Mouse (Mus musculus) hindbrain, embryonic 13.5 days (tissue): ENCODE results near the gene Esp22. TPM values are rescaled to one million over a fixed set of nuclear protein-coding genes. Genes with fewer than 3 reads are reported as not detected.
"Not testable (repeated sequence)": the region's sequence is repeated elsewhere in the genome, so short reads cannot be mapped to it uniquely, and the experiment has no call there.

ENCODE experiments used
- ATAC-seq: fragments of 200-750 bp; cut with Nextera tagmentation; 2 replicates; pipeline ENCODE4 v1.8.0; 2017; ENCODE audit warnings: moderate TSS enrichment; ENCODE audit not compliant: low FRiP score
- H3K27ac ChIP-seq: fragments of 300-500 bp; sonication (generic); 2 replicates; pipeline ENCODE4 v1.5.1; 2015; ENCODE audit warnings: inconsistent platforms, mild to moderate bottlenecking, moderate library complexity
- H3K27me3 ChIP-seq: fragments of 300-500 bp; sonication (generic); 2 replicates; pipeline ENCODE4 v1.6.1; 2015; ENCODE audit warnings: mild to moderate bottlenecking, inconsistent platforms
- H3K36me3 ChIP-seq: fragments of 300-500 bp; sonication (generic); 2 replicates; pipeline ENCODE4 v1.6.1; 2015; ENCODE audit warnings: mild to moderate bottlenecking, inconsistent platforms
- H3K4me1 ChIP-seq: fragments of 300-500 bp; sonication (generic); replicated peaks from 2 replicates; pipeline ENCODE4 v1.6.1; 2015; ENCODE audit warnings: inconsistent platforms
- H3K4me2 ChIP-seq: fragments of 300-500 bp; sonication (generic); 2 replicates; pipeline ENCODE4 v1.6.1; 2015; ENCODE audit warnings: inconsistent platforms, mild to moderate bottlenecking, moderate library complexity
- H3K4me3 ChIP-seq: fragments of 300-500 bp; sonication (generic); 2 replicates; pipeline ENCODE4 v1.5.1; 2015; ENCODE audit warnings: mild to moderate bottlenecking, inconsistent platforms
- H3K9ac ChIP-seq: fragments of 300-500 bp; sonication (generic); 2 replicates; pipeline ENCODE4 v1.6.1; 2015; ENCODE audit warnings: mild to moderate bottlenecking, inconsistent platforms
- H3K9me3 ChIP-seq: fragments of 300-500 bp; sonication (generic); 2 replicates; pipeline ENCODE4 v1.6.1; 2016; ENCODE audit warnings: inconsistent platforms
- WGBS: fragments of 180-500 bp; shearing (Covaris S2); methylation state at CpG from one replicate; pipeline ENCODE4 v1.1.7; 2015; 5-methylcytosine and 5-hydroxymethylcytosine counted together
- polyA plus RNA-seq: library from polyadenylated mRNA; unstranded; fragments of >200 nt; fragmentation: Nextera tagmentation; extraction: Ambion mirVana; gene quantifications from 2 replicates; pipeline ENCODE4 v1.2.1, GENCODE M21; 2015

The Esp22 gene
- not detected in 2 replicates for polyA plus RNA-seq

DNA sequence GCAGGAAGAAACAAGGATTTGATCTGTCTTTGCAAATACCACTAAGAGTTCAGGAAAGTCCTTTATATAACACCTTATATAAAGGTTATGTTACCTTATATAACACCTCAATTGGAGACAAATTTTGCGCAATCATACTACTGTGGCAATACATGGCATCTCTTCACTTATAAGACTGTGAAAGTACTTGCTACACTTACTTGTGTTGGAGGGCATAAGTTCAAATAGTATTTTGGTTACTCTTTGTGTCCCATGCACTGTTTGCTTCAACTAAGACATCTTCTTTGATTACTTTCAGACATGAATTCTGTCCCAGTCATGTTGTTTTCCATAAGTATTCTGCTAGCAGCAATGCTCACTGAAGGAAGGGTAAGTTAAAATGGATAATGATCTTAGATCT lies at the start of gene Esp22:
Gene Esp22, plus strand, starts transcription at position 301 of the 400 bp plus-strand sequence.
- Histone ChIP-seq H3K9me3 (peaks cover 19% of the 10 kb centered on the region; the same call in 1 of the 2 replicates), H3K9ac (no peak within 1 kb of the TSS)

DNA sequence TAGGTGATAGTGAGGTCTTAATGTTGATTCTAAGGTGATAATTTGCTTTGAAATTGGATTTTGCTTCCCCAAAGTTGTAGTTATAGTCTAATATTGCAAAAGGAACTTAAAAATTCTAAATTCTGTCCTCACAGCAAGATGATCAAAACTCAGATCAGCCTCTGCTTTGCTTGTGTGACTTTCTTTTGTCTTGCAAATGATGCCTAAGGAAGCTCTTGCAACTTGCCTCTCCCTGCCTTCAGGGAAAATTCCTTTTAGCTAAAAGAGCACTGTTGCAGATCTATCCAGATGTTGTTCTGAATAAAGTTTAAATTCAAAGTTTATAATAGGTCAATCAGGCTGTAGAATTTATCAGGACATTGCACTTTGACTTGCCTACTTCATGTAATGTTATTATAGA lies 31.5 kb upstream of the Esp22 start:
- no peak overlapping the region for H3K27ac ChIP-seq
- no peaks in the 10 kb centered on the region for H3K36me3 ChIP-seq
- H3K4me3 ChIP-seq: no peak overlapping the region
- peaks cover 9% of the 10 kb centered on the region; the same call in 1 of the 2 replicates for H3K9me3 ChIP-seq
- H3K4me1 ChIP-seq: no peaks in the 10 kb centered on the region
- H3K27me3 ChIP-seq: no peaks in the 10 kb centered on the region
- H3K9ac ChIP-seq: no peak overlapping the region
- no peak for ATAC-seq
- no peak overlapping the region for H3K4me2 ChIP-seq

More for the DNA sequence above, at the start of gene Esp22:
- Histone ChIP-seq H3K4me1 (no peaks in the 10 kb centered on the region), H3K4me2 (no peak within 1 kb of the TSS), H3K36me3 (no peaks in the 10 kb centered on the region), H3K27me3 (no peaks in the 10 kb centered on the region), H3K4me3 (no peak within 1 kb of the TSS), H3K27ac (no peak within 1 kb of the TSS)
- 94% methylated on average over 1 of the region's 1 CpGs for WGBS
- no peak for ATAC-seq

DNA sequence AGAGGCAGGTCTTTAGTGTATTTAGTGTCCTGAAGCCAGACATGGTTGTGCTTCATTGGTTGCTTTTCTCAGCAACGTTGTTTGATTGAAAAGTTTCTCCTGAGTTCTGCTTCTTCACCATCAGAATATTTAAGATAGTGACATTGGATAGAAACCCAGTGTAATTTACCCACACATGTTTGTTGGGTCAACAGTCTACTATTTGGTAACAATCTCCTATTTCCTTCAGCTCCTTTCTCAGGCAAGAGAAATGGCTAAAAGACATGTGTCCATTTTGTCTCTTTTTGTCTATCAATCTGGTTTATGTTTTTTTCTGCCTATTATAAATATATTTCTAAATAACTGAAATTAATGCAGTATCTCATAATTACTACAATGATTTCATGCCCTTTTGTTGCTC lies 18.2 kb upstream of the Esp22 start, which contains the start of gene Esp23:
Gene Esp23, minus strand, starts transcription at position 101 of the 400 bp plus-strand sequence.
- Histone ChIP-seq H3K4me3 (no peak within 1 kb of the TSS), H3K4me2 (no peak within 1 kb of the TSS), H3K4me1 (no peaks in the 10 kb centered on the region), H3K9ac (no peak within 1 kb of the TSS), H3K27me3 (no peaks in the 10 kb centered on the region), H3K27ac (no peak within 1 kb of the TSS), H3K9me3 (peaks cover 11% of the 10 kb centered on the region; the same call in 1 of the 2 replicates), H3K36me3 (no peaks in the 10 kb centered on the region)
- ATAC-seq: no peak
- 57% methylated on average over 1 of the region's 1 CpGs for WGBS

DNA sequence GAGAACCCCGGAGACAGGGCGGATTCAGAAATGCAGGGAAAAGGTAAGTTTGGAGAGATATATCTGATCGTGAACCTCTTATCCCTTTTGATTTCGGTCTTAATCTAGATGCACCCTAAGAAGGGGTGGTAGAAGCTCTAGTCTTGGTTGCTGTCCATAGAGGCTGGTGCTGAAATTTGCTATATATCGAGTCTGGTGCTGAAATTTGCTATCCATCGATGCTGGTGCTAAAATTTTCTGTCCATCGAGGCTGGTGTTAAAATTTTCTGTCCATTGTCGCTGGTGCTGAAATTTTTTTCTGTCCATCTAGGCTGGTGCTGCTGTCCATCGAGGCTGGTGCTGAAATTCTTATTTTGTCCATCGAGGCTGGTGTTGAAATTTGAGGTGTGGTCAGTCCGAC lies 12.0 kb downstream of the Esp22 start:
- not testable (repeated sequence) for H3K4me1 ChIP-seq, H3K27me3 ChIP-seq, H3K4me3 ChIP-seq, H3K36me3 ChIP-seq, ATAC-seq, H3K27ac ChIP-seq, H3K9ac ChIP-seq, H3K4me2 ChIP-seq
- WGBS: 74% methylated on average over 11 of the region's 11 CpGs
- H3K9me3 ChIP-seq: peaks cover 28% of the 10 kb centered on the region

- H3K9me3 ChIP-seq: peaks cover 16% of the 10 kb centered on the region
- ATAC-seq, H3K27me3 ChIP-seq, H3K27ac ChIP-seq, H3K36me3 ChIP-seq, H3K9ac ChIP-seq, H3K4me2 ChIP-seq, H3K4me3 ChIP-seq, H3K4me1 ChIP-seq: not testable (repeated sequence)
- 76% methylated on average over 12 of the region's 12 CpGs for WGBS
Observed at GRCm38 (mm10) chr17:39129156-39129555, 34.0 kb downstream of the Esp22 start.

Other genes with a start within 250 kb of the Esp22 start
- not detected in 2 replicates for gene Esp24, start 58.6 kb upstream of the Esp22 start, polyA plus RNA-seq
- not detected in 2 replicates for gene Gm21903, start 52.0 kb upstream of the Esp22 start, polyA plus RNA-seq
- gene Esp23, start 18.3 kb upstream of the Esp22 start, polyA plus RNA-seq: not detected in 2 replicates